Mouse (Mus musculus): ENCODE data around the gene Ptbp1.
"Not testable (repeated sequence)": the region's sequence is repeated elsewhere in the genome, so short reads cannot be mapped to it uniquely, and the experiment has no call there.

Ptbp1 gene

GRCm38 (mm10) chr10:79883297-79884084 is 29.3 kb downstream of the Ptbp1 start:
- peak; percentile 89 for DNase-seq (ENCODE audit: low read depth)

- DNase-seq (ENCODE audit: low read depth), result no peak
These were observed 30.2 kb downstream of the Ptbp1 start for GRCm38 (mm10) chr10:79884446-79884845.

- not testable (repeated sequence) for DNase-seq (ENCODE audit: low read depth)
These were observed 30.7 kb downstream of the Ptbp1 start for GRCm38 (mm10) chr10:79884938-79885337.

- no peak for DNase-seq (ENCODE audit: low read depth)
These were observed 31.8 kb downstream of the Ptbp1 start, which contains the start of gene Elane for GRCm38 (mm10) chr10:79886054-79886453. Gene Elane, plus strand, starts transcription at chr10:79886247.

GRCm38 (mm10) chr10:79886611-79887010 is 32.4 kb downstream of the Ptbp1 start:
- DNase-seq (ENCODE audit: low read depth), result no peak

GRCm38 (mm10) chr10:79889386-79889785 is 35.2 kb downstream of the Ptbp1 start:
- DNase-seq (ENCODE audit: low read depth), result no peak

- DNase-seq (ENCODE audit: low read depth), result no peak
These were observed 36.4 kb downstream of the Ptbp1 start, which contains the start of gene Cfd for GRCm38 (mm10) chr10:79890670-79891069. Gene Cfd, plus strand, starts transcription at chr10:79890853.

- peak; percentile 89 for DNase-seq (ENCODE audit: low read depth)
These were observed 38.4 kb downstream of the Ptbp1 start for GRCm38 (mm10) chr10:79892451-79893118.

- no peak for DNase-seq (ENCODE audit: low read depth)
These were observed 42.1 kb downstream of the Ptbp1 start for GRCm38 (mm10) chr10:79896306-79896705.

- no peak for DNase-seq (ENCODE audit: low read depth)
These were observed 42.6 kb downstream of the Ptbp1 start for GRCm38 (mm10) chr10:79896814-79897213.

- DNase-seq (ENCODE audit: low read depth), result peak; percentile 70
These were observed 43.4 kb downstream of the Ptbp1 start for GRCm38 (mm10) chr10:79897316-79898245.

- DNase-seq (ENCODE audit: low read depth), result peak; percentile 37
These were observed 46.8 kb downstream of the Ptbp1 start for GRCm38 (mm10) chr10:79900951-79901410.

GRCm38 (mm10) chr10:79906712-79907111 is 52.5 kb downstream of the Ptbp1 start:
- DNase-seq (ENCODE audit: low read depth), result no peak

GRCm38 (mm10) chr10:79907415-79907814 is 53.2 kb downstream of the Ptbp1 start:
- DNase-seq (ENCODE audit: low read depth), result no peak

GRCm38 (mm10) chr10:79908167-79909091 is 54.2 kb downstream of the Ptbp1 start, which contains the start of gene Med16:
Gene Med16, minus strand, starts transcription at chr10:79908923.
- peak; percentile 99 for DNase-seq (ENCODE audit: low read depth)

- no peak for DNase-seq (ENCODE audit: low read depth)
These were observed 55.1 kb downstream of the Ptbp1 start for GRCm38 (mm10) chr10:79909092-79909922.

- DNase-seq (ENCODE audit: low read depth), result no peak
These were observed 56.3 kb downstream of the Ptbp1 start, which contains the start of gene Gm26602 for GRCm38 (mm10) chr10:79910556-79910955. Gene Gm26602, plus strand, starts transcription at chr10:79910856.

GRCm38 (mm10) chr10:79912412-79912811 is 58.2 kb downstream of the Ptbp1 start:
- DNase-seq (ENCODE audit: low read depth), result no peak
